Mouse (Mus musculus) kidney, adult 11 months (tissue): ENCODE data around the gene Ppp4c.
"Not testable (repeated sequence)": the region's sequence is repeated elsewhere in the genome, so short reads cannot be mapped to it uniquely, and the experiment has no call there.

ENCODE experiments used
- DNase-seq: peaks from one replicate; pipeline ENCODE4 v3.0.0; 2022

The Ppp4c gene

DNA sequence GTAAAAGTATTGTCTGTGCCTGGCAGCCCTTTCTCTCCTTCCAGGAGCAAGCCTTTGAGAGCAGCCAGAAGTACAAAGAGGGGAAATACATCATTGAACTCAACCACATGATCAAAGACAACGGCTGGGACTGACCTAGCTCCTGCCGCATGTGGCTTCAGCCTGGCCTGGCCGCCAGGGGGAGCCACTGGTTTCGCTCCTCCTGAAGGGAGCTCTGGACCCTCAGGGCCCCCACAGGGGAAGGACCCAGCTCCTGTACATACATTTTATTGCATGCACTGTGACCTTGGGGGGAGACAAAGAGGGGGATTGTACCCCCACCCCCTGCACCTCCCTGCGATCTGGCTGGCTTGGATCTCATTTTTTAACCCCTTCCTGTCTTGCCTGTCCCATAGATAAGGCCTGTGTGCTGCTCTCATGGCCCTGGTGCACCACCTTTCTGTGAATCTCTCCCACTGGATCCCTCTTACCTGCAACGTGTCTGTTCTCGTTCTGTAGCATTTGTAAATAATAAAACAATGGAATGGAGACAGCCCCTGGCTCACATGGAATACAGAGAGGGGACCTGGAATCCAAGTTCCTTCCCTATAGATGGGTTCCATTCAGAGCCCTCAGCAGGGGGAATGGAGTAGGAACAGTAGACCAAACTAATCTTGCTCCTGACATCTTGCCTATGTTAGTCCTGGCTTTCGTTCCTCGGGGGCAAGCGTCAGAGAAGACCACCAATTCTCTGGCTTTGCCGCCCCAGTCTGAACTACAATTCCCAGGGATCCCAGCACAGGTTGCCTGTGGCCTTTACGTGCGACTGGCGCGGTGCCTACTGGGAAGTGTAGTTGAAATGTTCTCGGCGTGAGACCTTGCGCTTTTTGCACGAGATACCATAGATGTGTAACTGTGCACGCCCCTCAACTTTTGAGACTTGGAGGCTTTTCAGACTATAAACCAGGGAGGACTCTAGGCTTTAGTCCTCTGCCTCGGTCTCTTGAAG, 12.0 kb downstream of the Ppp4c start:
- peak; percentile 83 for DNase-seq

- not testable (repeated sequence) for DNase-seq
Observed at GRCm38 (mm10) chr7:126779101-126779500, 13.2 kb downstream of the Ppp4c start.

DNA sequence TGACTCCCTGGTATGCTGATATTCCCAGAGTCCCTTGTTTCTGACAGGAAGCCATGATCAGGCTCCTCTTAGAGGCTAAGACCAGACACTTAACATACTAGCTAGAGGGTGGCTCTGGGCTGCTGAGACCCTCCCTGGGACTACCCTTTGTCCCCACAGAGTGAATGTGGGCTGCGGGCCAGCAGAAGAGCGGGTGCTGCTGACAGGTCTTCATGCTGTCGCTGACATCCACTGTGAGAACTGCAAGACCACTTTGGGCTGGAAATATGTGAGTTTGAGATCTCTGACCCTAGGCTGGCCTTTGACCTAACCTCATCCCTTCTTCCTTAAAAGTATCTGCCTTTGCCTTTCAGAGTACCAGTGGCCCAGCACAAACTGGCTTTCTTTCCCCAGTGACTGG, 14.1 kb downstream of the Ppp4c start:
- DNase-seq, result no peak

GRCm38 (mm10) chr7:126777476-126777875, 14.8 kb downstream of the Ppp4c start:
- DNase-seq, result peak; percentile 52

DNA sequence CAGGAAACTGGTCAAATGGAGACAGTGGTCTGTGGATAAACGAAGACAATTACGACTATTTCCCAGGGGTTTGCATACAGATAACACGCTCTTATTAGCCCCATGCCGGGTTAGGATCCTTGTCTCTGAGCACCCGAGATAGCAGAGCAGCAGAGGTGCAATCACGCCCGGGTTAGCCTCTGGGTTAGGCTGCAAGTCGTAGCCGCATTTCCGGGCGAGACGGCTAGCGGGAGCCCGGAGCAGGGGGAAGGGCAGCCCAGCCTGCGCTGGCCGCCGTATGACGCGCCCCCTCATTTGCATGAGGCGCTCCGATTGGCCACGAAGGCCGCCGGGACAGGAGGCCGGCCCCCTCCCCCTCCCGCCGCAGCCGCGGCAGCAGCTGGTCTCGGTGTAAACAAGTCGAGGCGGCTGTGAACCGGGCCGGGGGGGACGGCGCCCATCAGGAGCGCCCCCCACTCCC, 15.7 kb downstream of the Ppp4c start, which contains the start of gene Ypel3:
Gene Ypel3 (plus strand): TSS at position 358 of the 460 bp plus-strand sequence.
- peak; percentile 96 for DNase-seq

GRCm38 (mm10) chr7:126775978-126776234, 16.4 kb downstream of the Ppp4c start:
- no peak for DNase-seq

DNA sequence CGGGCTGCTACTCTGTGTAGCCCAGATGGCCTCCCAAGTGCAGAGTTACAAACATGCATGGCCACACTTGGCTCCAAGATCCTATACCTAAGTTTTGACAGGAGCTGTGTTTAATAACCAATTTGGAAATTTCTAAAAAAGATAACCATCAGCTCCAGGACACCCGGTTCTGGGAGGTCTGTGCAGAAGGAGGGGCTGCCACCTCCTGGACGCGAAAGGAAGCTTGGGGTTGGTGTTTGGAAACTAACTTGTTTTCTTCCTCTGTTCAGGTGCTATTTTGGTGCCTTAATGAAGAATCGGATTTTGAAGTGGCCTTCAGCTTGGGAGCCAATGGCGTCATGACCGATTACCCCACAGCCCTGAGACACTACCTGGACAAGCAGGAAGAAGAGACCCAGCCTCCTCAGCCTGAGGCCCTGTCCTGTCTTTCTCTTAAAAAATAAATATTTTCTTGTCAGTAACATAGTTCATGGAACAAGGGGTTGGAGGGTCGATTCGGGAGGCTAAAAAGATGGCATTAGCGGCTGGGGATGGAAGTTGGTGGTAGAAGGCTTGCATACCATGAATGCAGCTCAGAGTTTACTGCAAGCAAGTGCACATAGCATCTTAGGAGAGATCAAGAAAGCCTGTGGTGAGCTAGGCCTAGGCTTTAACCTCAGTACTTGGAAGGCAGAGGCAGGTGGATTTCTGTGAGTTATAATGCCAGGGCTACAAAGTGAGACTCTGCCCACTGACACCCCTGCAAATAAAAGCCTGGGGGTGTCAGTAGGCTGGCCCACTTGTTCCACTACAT, 16.9 kb downstream of the Ppp4c start:
- no peak for DNase-seq

- no peak for DNase-seq
Observed at GRCm38 (mm10) chr7:126774463-126774862, 17.8 kb downstream of the Ppp4c start.

GRCm38 (mm10) chr7:126773351-126773750, 18.9 kb downstream of the Ppp4c start:
- no peak for DNase-seq

GRCm38 (mm10) chr7:126770784-126771183, 21.5 kb downstream of the Ppp4c start:
- DNase-seq, result no peak

- no peak for DNase-seq
Observed at GRCm38 (mm10) chr7:126767001-126767400, 25.3 kb downstream of the Ppp4c start.

DNA sequence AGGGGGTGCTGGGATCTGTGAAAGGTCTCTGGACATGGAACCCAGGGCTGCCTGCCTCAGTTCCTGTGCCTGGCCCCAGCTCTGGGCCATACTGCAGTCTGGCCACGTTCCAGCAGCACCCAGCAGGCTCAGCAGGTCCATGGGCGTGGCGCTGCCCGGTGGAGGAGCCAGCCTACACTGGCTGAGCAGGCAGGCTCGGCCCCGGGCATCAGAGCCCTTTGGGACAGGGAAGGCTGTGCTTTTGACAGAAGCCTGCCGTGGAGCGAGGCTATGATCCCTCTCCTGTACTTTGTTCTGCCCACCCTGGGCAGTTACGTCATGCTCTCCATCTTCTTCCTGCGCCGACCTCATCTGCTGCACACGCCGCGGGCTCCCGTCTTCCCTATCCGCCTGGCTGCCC, 26.1 kb downstream of the Ppp4c start, which contains the start of gene Gdpd3:
Gene Gdpd3 (plus strand): TSS at position 134 of the 400 bp plus-strand sequence.
- DNase-seq, result peak; percentile 63

DNA sequence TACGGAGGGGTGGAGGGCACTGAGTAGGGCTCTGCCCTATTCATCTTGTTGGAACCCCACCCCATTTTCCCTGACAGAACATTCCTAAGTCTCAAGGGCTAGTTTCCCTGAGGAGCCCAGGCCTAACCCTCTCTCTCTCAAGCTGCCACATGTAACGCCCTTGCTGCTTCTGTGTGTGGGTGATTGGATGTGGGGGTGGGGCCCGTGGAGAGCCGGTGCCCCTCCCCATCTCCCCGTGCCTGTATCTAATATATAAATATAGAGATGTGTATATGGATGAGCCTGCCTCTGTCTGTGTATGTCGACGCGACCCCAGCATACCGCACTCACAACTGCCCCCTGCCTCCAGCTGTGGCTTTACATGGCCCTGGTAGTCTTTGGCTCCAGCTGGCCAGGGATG, 26.8 kb downstream of the Ppp4c start:
- no peak for DNase-seq

GRCm38 (mm10) chr7:126762471-126763008, 29.8 kb downstream of the Ppp4c start:
- DNase-seq, result no peak

- DNase-seq, result no peak
Observed at GRCm38 (mm10) chr7:126761529-126762067, 30.7 kb downstream of the Ppp4c start.

DNA sequence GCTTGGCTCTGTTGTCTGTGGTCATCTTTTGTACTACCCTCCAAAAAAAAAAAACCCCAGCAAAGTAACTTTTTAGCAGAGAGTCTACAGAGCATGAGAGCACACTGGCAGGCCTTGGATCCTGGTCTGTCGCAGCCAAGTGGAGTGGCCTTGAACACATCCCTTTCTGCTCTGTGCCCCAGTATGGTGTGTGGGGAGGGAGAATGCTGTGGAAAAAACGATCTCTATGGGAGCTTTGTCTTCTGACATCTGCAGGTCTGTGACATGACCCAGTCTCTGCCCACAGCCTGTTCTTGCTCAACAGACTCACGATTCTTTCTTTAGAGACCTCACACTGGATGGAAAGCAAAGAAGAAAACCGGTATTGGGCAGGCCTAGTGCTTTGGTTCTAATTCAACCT, 31.3 kb downstream of the Ppp4c start:
- no peak for DNase-seq

- peak; percentile 77 for DNase-seq
Observed at GRCm38 (mm10) chr7:126760391-126760802, 31.9 kb downstream of the Ppp4c start.

GRCm38 (mm10) chr7:126759672-126760390, 32.5 kb downstream of the Ppp4c start:
- DNase-seq, result no peak

DNA sequence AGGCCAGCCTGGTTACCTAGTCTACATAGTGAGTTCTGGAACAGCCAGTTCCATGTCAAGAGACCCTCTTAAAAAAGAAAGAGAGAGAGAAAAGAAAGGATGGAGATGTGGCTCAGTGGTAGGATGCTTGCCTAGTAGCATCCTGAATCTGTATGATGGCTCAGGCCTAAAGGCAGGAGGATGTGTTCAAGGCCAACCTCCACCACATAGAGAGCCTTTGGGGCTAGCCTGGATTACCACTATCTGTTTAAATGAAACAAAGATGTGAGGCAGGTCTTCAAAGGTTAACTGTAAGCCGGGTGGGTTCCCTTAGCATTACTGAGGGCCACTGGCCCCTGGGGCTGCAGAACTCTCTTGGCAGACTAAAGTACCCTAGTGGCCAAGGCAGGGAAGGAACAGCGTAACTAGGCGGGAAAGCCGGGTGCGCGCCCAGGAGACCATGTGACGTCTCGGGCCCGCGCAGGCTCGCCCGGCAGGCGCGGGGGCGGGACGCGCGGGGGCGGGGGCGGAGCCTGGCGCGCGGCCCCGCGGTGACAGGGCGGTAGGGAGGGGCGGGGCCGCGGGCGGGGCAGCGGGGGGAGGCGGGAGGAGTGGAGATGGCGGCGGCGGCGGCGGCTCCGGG, 33.1 kb downstream of the Ppp4c start, which contains the start of gene Mapk3:
Gene Mapk3 (plus strand): TSS at position 552 of the 622 bp plus-strand sequence.
- DNase-seq, result peak; percentile 90

DNA sequence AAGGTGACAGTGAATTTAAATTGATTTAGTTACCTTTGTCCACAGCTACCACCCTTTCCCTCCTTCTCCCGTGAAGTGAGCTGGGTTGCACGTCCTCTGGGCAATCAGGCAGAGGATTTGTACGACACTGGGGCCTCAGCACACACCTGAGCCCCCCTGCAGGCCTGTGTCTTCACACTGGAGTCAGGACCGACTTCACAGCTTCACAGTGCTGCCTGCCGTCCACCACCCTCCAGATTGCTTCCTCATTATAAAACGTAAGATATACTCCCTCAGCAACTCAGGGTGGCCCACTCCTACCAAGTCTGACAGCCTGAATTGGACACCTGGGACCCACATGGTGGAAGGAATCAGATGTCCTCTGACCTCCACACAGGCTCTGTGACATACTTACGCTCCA, 33.8 kb downstream of the Ppp4c start:
- DNase-seq, result no peak

GRCm38 (mm10) chr7:126754866-126755265, 37.4 kb downstream of the Ppp4c start:
- DNase-seq, result peak; percentile 75
